Mouse (Mus musculus) adrenal gland, adult (tissue): ENCODE data around the gene Cnot6l.

Source experiments
- DNase-seq, 2 experiments: peaks; one replicate each; pipeline ENCODE4 v3.0.0; 2022 to 2023; ENCODE audit warnings: low spot score in 1 of 2; ENCODE audit not compliant: inconsistent age in 2 of 2

Gene Cnot6l

DNA sequence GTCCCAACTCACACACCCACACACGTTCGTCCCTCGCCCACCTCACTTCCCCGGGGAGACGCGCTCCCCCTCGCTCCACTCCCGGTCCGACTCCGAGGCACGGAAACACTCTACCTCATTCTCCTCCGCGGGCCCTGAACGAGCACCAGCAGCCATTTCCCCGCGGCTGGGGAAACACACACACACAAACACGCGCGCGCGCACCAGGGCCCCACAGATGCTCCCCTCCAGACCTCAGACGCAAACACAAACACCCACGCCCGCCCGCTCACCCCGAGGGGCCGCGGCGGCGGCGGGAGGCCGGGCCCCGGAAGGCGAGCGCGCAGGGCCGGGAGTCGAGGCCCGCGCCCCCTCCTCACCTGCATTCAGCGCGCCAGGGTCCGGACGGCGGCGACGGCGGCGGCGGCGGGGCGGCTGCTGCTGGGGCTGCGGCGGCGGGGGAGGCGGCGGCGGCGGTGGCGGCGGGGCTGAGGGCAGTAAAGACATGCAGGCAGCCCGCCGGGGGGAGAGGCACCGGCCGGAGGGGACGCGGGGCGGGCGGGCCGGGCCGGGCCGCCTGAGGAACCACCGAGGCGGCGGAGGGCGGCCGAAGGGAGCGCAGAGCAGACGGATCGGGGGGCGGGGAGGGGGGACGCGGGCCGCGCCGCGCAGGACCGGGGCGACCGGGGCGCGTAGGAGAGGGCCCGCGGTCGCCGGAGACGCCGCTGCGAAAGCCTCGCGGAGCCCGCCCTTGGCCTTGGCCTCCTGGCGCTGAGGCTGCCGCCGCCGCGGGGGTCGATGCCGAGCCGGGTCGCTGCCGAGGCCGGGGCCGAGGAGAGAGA is 2.2 kb downstream of the Cnot6l start:
- peak; percentile 72 to 89 for DNase-seq

DNA sequence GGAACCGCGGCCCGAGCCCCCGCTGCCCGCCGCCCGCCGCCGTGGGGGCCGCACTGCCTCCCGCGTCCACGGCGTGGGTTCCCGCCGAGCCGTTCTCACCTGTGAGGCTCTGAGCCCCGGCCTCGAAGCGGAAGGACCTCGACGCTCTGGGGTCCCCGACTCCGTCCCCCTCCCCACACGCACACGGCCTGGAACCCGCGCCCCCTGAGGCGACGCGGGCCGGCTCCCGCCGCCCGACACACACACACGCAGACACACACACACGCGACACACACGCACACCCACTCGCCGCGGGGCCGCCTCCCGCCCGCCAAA is 2.8 kb downstream of the Cnot6l start:
- no peak for DNase-seq

DNA sequence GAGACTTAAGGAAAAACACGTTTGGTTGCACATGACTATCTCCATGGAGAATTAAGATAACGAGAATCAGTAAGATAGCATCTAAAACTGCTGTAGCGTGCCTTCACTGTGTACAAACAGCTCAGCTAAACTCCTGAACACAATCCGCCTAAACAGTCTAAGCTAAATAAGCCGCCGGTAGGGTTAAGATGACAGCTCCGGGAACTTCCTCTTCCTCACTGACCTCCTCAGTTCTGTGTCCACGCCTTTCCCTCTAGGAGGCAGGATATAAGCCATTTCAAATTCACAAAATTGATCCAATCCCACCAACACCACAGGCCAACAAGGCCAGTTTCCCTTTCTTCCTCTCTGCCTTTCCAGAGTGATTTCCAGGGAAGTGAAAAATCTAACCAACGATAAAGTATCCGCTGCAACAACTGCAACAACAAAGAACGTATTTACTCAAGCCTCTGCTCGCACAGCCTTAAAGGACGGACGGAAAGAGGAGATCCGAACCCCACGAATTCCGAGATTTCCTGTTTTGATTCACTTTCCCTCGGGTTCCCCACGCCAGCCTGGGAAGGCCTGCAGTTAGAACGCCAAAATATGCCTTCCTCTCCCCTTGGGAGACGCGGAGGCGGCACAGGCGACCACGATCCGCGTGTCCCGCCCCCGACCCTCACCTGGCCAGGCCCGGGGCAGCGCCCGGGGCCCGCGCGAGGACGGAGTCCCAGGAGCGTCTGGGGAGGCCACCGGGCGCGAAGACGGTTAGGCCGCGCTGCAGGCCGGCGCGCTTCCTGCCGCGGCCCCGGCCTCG is 3.3 kb downstream of the Cnot6l start:
- peak; percentile 45 to 89 for DNase-seq

DNA sequence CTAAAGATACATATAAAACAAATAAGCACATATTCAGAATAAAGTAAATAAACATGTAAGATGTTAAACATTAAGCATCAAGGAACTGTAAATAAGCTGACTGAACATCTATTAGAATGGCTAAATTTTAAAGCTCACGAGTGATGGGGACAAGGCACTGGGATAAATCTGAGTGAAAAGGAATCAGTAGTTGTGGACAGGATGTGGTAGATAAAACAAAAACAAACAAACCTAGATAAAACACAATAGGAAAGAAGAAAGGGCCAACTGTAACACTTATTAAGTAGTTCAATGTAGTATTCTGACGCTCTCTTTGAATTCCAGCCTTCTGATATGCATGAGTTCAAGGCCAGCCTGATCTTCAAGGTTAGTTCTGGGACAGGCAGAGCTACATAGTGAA is 21.6 kb downstream of the Cnot6l start:
- DNase-seq = peak in 1 of 2 experiments; percentile 55

DNA sequence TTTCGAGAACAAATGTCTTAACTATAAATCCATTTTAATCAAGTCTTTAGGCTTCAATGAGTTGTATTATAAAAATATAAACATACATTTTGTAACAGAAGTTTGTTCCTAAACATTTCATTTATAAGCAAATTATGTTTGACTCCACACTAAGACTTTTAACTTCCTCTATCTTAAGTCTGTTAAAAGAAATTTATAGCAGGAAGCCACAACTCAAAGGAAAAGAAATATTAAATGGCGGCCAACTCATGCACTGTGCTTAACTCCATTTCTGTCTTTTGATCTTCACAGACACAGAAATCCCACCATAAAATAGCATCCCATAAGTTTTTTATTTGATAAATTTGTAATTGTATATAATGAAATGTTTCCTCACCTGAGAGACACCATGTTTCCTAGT is 33.3 kb downstream of the Cnot6l start:
- DNase-seq = no peak

DNA sequence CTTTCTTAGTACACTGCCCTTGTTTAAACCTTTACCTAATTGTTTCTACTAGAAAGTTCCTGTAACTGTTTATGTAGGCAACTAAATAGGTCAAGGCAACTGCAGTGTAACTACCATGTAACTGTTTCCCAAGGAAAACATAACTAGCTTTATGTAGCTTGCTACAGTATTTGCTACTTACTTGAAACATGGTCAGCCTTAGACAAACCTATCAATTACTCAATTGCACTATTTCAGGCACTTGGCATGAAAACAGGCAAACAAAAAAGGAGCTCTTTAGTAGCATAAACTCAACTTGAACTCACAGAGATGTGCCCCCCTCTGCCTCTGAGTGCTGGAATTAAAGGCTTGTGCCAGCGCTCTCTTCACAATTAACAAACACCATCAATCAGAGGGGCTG is 37.1 kb downstream of the Cnot6l start:
- DNase-seq = no peak

DNA sequence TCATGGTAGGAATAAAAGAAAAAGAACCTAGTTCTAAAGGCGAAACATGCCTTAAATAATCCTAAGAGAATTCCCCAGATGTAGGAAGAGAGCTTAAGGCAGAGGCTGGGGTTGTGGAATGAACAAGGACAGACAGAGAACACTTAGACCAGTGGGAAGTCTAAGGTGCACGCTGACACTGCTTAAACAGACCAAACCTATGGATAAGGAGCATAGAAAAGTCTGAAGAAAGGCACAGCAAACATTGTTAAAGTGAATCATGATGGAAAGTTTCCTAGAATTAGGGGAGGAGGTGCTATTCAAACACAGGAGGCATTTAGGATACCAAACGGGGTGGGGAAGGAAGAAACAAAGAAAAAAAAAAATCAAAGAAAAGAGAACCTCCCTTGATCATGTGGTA is 49.0 kb downstream of the Cnot6l start:
- DNase-seq = no peak

DNA sequence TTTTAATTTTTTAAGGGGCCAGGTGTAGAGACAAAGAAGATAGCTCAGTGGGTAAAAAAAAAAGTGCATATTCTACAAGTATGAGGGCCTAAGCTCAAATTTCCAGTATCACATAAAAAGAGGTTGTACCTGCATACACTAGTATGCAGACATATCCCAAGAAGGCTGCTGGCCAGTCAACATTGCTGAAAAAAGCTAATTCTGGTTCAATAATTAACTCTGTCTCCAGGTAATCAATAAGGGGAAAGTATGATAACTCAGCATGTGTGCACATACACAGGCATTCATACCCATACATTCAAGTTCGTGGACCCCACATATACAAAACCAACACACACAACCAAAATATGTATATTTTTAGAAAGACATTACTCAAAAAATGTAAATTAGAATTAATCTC is 59.3 kb downstream of the Cnot6l start:
- no peak for DNase-seq

DNA sequence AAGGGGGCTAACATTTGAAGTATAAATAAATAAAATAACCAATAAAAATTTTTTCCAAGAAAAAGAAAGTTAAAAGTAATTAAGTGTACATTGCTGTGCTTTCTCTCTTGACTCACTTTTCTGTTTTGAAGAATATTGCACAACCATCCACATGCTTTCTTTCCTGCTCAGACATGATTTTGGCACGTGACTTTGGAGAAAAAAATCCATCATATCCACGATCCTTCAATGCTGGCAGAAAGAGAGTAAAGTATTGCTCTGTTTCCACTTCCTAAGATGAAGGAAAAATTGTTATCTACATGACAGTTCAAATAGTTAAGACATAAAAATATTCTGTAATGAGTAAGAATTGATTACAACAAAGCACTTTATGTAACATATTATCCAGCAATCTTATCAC is 72.5 kb downstream of the Cnot6l start:
- DNase-seq = peak in 1 of 2 experiments; percentile 58

DNA sequence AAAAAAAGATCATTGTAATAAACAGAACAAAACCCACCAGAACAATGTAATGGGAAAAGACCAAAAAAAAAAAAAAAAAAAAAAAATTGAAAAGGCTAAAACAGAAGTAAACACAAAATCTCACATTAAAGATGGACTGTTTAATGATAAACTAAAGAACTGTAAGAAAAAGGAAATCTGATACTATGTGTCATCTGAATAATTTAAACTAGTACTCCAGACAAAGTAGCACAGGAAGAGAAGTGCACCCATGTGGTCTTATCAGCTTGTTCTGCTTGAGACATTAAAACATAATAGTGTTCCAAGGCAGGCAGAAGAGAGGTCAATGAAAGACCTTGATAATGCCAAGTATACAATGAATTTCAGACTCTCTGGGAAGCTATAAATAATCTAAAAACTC is 78.6 kb downstream of the Cnot6l start:
- no peak for DNase-seq

DNA sequence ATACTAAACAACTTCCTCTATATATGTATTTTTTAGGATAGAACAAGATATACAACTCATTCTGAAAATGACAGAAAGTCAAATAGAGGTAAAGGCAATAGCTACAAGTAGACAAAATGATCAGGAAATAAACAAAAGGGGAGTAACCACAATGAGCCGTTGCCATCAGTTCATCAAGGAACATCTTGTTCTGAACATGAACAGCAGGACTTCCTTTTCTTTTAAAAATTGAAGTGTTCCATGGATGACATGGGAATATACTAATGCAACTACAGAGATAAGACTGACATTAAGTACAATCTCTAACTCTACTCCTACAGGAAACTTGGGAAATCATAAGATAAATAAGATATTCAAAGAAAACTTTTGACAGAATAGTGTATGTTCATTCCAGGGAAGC is 84.9 kb downstream of the Cnot6l start:
- no peak for DNase-seq

DNA sequence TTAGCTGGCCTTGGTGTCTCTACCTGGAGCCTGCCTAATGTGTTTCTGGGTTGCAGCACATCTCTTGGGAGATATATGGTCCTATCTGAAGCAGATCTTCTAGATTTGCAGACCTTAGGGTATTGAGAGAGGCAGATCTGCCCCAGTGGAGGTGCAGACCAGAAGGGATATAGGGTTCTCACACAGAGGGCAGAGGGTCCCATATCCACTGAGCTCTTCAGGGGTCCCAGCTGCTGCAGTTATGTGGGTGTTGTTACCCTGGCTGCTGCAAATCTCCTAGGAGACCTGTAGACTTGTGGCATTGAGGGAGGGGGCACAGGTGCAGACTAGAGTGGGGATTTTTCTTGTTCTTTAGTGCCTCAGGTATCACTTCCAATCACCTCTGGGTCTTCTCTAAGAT is 98.4 kb downstream of the Cnot6l start:
- DNase-seq = no peak

DNA sequence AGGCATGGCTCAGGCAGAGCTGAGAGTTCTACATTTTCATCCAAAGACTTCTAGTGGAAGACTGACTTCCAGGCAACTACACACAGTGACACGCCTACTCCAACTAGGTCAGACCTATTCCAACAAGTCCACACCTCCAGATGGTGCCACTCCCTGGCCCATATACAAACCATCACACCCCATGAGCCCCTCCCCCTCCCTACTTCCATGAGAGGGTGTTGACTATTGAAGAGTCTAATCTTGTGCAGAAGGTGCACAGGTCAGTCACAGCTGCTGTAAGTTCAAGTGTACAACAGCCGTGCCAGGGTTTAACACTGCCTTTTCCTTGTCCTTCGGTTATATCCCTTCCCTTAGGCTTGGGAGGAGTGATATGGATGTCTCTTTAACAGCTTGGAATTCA is 121.5 kb downstream of the Cnot6l start:
- no peak for DNase-seq

DNA sequence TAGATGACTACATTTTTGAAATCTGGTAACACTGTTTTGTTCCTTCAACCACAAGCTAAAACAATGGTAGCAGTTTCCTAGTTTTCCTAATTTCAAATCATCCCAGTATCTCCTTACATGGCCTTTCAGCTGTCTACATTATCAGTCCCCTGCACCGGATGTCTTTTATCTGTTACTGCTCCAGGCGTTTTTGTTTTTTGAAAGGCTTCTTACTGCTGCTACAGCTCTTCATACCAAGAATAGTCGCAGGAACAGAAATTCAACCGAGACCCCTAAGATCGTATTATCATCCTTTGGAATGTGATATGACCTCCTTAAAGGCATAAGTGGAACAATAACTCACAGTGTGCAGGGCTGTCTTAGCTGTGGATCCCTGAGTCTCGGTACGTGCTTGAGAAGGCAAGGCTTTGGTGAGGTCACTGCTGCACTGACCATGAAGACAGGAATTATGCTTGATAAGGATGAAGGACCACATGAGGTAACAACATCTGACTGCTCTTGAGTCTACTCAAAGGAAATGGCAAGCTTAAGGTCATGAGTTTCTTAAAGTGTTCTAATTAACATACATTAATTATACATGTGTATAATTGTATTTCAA is 122.4 kb downstream of the Cnot6l start:
- peak in 1 of 2 experiments; percentile 11 for DNase-seq

DNA sequence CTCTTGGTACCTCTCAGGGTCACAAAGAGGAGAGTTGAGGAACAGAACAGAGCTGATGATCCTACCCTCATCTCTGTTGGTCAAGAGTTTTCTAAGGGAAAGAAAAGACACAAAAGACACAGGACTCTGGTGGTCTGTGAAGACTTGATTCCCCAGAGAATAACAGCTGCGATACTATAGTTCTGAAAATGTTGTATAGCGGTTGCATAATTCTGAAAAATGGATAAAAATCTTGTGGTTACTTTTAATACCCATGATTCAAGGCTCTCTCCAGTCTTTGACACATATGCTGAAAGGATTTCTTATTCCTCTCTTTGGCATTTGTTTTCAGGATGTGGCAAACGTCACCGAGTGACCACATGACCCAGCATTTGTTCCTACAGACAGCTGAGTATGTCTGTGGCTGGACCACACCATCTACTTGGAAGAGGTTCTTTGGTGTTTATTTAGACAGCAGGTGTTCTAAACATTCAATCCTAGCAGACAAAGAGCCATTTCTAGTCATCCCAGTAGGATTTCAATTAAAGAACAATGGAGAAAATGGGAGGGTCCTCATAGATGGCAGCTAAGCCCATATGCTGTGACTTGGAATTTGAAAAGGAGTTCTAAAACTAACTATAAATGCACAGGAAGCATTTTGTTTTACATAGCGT is 124.7 kb downstream of the Cnot6l start:
- DNase-seq = peak in 1 of 2 experiments; percentile 9

DNA sequence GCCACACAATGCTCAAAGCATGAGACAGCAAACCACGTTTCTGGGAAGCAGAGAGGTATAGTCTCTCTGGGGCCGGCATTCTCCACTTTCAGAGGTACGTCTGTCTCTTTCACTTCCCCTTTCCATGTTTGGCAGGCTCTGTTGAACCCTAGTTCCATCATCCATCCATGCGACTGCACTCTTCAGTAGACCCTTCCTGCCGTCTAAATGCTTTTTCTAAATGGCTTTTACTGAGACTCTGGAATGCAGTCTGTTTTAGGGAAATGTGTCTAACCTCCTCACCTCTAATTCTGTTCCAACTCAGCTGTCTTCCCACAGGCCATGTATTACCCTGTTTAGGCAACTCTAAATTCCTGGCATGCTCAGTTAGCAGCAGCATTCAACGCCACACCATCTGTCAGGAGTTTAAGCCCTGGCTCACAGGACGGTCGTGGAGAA is 126.3 kb downstream of the Cnot6l start:
- peak in 1 of 2 experiments; percentile 13 for DNase-seq

DNA sequence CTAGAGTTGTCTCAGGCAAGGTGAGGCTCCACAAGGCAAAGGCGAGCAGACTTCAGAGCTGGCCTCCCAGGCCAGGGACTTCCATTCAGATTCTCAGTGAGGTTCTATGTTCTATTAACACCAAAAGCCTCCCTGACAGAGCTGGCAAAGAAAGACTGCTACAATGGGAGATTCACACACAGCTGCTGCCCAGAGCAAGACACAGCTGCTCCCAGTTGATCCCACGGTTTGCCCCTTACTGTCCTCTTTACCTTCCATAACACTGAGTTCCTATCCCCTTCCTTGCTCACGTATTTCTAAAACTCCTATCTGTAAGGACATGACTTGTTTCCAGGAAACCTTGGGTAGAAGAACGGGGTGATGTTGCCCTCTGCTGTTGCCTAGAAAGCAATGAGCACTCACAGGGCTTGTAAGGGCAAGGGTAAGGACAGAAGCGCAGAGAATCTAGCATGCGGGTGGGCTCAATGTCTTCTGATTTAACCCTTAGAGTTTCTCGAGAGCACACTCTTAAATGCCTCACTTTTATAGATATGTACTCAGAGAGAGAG is 127.8 kb downstream of the Cnot6l start:
- peak in 1 of 2 experiments; percentile 55 for DNase-seq

DNA sequence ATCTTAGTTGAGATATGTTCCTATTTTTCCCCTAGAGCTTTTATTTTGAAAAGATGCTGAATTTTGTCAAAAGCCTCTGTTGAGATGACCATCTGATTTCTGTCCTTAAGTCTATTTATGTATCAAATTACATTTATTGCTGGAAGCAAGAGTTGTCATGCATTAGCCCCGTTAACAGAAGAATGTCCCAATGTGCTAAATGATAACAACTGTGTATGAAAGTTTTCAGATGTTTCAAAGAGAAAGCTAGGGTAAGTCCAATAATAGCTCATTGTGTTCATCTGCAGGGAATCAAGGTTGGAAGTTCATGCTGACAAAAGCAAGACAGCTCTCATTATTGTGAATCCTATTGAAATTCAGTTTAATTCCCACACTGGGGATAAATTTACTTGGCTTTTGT is 129.9 kb downstream of the Cnot6l start:
- no peak for DNase-seq

DNA sequence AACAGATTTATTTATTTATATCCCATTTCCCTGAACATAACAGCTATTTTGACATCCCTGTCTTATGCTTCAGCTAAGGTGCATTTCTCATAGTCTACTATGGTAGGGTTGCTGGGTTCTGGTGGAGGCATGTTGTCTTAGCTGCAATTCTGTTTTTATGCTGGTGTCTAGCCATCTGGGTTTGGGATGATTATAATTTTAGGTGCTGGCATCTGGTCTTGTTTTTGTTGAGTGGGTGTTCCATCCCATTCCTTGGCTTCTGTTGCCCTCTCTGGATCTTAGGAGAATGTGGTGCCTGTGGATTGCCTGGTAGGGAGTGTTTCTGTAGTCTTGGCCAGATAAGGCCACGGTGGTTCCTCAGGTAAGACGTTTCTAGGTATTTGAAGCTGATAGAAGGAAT is 134.2 kb downstream of the Cnot6l start:
- no peak for DNase-seq
